Mouse (Mus musculus): ENCODE measurements around the gene Tll2.

Tll2 gene

GRCm38 (mm10) chr19:41088491-41088890 lies 118.1 kb downstream of the Tll2 start:
- in situ Hi-C loops (cut with MboI, MseI), result loop anchor here (10.0 kb wide), 1 partner anchor 106 kb away; no protein-coding TSS in a partner anchor

- in situ Hi-C loops (cut with MboI, MseI), result loop anchor here (10.0 kb wide), 1 partner anchor 107 kb away; no protein-coding TSS in a partner anchor
Observed at GRCm38 (mm10) chr19:41087901-41088300, 118.7 kb downstream of the Tll2 start.

GRCm38 (mm10) chr19:41086700-41087099 lies 119.9 kb downstream of the Tll2 start:
- in situ Hi-C loops (cut with MboI, MseI), result loop anchor here (10.0 kb wide), 1 partner anchor 108 kb away; no protein-coding TSS in a partner anchor

GRCm38 (mm10) chr19:41086289-41086688 lies 120.3 kb downstream of the Tll2 start:
- in situ Hi-C loops (cut with MboI, MseI), result loop anchor here (10.0 kb wide), 1 partner anchor 109 kb away; no protein-coding TSS in a partner anchor

- in situ Hi-C loops (cut with MboI, MseI), result loop anchor here (10.0 kb wide), 1 partner anchor 111 kb away; no protein-coding TSS in a partner anchor
Observed at GRCm38 (mm10) chr19:41083646-41084045, 123.0 kb downstream of the Tll2 start.

- in situ Hi-C loops (cut with MboI, MseI), result loop anchor here (10.0 kb wide), 1 partner anchor 113 kb away; no protein-coding TSS in a partner anchor
Observed at GRCm38 (mm10) chr19:41081589-41081988, 125.0 kb downstream of the Tll2 start.

GRCm38 (mm10) chr19:41076906-41077305 lies 129.7 kb downstream of the Tll2 start, which contains the start of gene Opalin:
Opalin (minus strand) TSS chr19:41077113.
- in situ Hi-C loops (cut with MboI, MseI), result no loop called here

GRCm38 (mm10) chr19:41073746-41074455 lies 132.7 kb downstream of the Tll2 start:
- in situ Hi-C loops (cut with MboI, MseI), result no loop called here

- in situ Hi-C loops (cut with MboI, MseI), result no loop called here
Observed at GRCm38 (mm10) chr19:41071500-41071899, 135.1 kb downstream of the Tll2 start.

GRCm38 (mm10) chr19:41054702-41055101 lies 151.9 kb downstream of the Tll2 start:
- in situ Hi-C loops (cut with MboI, MseI), result loop anchor here (5.0 kb wide), 1 partner anchor 297 kb away; no protein-coding TSS in a partner anchor

- in situ Hi-C loops (cut with MboI, MseI), result loop anchor here (5.0 kb wide), 1 partner anchor 296 kb away; no protein-coding TSS in a partner anchor
Observed at GRCm38 (mm10) chr19:41053530-41053929, 153.1 kb downstream of the Tll2 start.

GRCm38 (mm10) chr19:41052247-41052646 lies 154.4 kb downstream of the Tll2 start:
- in situ Hi-C loops (cut with MboI, MseI), result loop anchor here (5.0 kb wide), 1 partner anchor 295 kb away; no protein-coding TSS in a partner anchor

GRCm38 (mm10) chr19:41051714-41052113 lies 154.9 kb downstream of the Tll2 start:
- in situ Hi-C loops (cut with MboI, MseI), result loop anchor here (5.0 kb wide), 1 partner anchor 294 kb away; no protein-coding TSS in a partner anchor

GRCm38 (mm10) chr19:41048187-41048559 lies 158.5 kb downstream of the Tll2 start:
- in situ Hi-C loops (cut with MboI, MseI), result no loop called here

GRCm38 (mm10) chr19:41047437-41048186 lies 159.0 kb downstream of the Tll2 start:
- in situ Hi-C loops (cut with MboI, MseI), result no loop called here

GRCm38 (mm10) chr19:41045091-41045770 lies 161.4 kb downstream of the Tll2 start:
- in situ Hi-C loops (cut with MboI, MseI), result no loop called here

- in situ Hi-C loops (cut with MboI, MseI), result no loop called here
Observed at GRCm38 (mm10) chr19:41039110-41039509, 167.5 kb downstream of the Tll2 start.

GRCm38 (mm10) chr19:41035809-41036551 lies 170.7 kb downstream of the Tll2 start:
- in situ Hi-C loops (cut with MboI, MseI), result no loop called here

Data from regulatory T cell (primary cell).